Mouse (Mus musculus) erythroid progenitor cell, adult 5-6 weeks (primary cell): Measurements from ENCODE around the gene Tpra1. TPM values are rescaled to one million over a fixed set of nuclear protein-coding genes. Genes with fewer than 3 reads are reported as not detected.
A peak's percentile ranks its signal among the peaks of the same experiment; 100 is the strongest.

ENCODE experiments used
- ATAC-seq: replicated peaks from 2 replicates; pipeline ENCODE4 v1.8.0; 2016; ENCODE audit warnings: moderate number of reproducible peaks, mild to moderate bottlenecking, moderate TSS enrichment, inconsistent platforms; ENCODE audit not compliant: poor library complexity, low FRiP score, severe bottlenecking
- total RNA-seq, 2 experiments: library from RNA; stranded (forward) in 1 of 2; stranded (reverse) in 1 of 2; fragments of 150-400 nt in 1 of 2; fragments of 186-747, 209-891 nt in 1 of 2; gene quantifications; 2 replicates each; pipeline versions ENCODE4 v1.2.3 to v1.2.4; 2015 to 2017; ENCODE audit warnings: low replicate concordance in 2 of 2

The Tpra1 gene
- total RNA-seq, 2 experiments from 2014 or later = 70.8 to 104 TPM

DNA sequence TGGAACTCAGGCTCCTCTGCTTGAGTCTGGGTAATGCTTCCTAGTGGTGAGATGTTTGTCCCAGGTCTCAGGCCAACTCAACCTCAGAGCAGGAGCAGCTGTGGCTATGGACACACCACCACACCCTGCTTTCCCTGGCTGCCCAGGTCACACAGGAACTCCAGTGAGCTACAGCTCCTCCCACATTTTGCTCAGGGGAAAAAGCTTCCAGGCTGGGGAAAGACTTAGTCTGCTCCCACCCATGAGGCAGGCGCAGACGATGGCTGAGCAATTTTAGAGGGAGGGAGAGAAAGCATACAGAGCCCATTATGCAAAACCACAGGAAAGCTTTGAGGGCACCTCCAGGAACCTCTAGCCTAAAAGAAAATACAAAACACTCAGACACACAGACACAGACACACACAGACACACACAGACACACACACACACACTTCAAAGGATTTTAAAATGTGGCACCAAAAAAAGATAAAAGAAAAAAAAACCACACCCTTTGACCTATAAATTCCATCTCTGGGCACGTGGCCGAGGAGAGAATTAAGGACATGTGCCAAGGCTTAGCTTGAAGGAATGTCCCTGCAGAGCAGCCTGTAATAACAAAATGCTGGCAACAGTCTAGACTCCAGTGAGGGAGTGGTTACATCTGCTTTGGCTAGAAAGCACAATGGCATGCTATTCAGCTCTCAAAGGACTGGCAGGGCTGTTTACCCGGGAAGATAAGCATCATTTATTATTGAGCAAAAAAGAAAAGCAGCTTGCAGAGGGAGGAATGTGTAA, 22.6 kb downstream of the Tpra1 start:
- ATAC-seq = no peak

DNA sequence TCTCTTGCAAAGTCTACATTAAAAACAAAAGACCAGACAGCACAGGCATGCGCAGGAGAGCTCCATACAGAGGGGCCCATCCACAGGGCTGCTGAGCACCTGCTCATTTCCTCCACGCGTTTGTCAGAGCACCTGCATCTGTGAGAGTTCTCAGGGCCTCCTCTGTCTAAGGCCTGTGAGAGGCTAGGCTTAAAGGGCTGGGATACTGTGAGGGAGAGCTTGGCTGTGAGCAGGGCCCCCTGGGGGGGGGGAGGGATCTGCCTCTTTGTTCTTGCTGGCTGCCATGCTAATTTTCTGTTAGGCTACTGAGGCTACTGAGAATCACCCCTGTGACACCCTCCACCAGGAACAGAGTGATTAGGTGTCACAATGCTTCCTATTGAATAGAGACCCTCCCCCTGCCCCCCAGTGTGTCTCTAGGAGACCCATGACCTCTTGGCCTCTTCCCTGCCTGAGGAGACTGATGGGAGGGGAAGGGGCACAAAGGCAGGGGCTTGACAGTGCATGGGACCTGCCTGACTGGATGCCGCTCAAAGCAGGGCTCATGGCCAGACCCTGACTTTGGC, 23.7 kb downstream of the Tpra1 start:
- no peak for ATAC-seq

DNA sequence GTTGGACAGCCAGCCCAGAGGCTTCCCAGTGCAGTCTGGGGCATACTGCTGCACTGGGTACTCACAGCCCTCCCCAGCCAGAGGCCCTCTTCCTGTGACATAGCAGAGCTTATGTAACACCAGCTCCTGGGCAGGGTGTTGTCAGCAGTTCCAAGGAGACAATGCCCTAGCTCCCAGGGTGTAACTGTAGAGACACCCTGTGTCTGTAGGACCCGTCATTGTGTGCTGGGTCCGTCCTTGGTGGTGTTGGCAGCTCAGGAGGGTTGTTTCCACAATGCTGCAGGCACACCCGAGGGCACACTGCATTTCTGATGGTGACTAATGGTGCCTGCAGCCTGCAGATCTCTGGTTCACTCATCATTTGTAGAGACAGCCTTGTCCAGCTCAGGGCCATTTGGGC, 24.8 kb downstream of the Tpra1 start:
- no peak for ATAC-seq

DNA sequence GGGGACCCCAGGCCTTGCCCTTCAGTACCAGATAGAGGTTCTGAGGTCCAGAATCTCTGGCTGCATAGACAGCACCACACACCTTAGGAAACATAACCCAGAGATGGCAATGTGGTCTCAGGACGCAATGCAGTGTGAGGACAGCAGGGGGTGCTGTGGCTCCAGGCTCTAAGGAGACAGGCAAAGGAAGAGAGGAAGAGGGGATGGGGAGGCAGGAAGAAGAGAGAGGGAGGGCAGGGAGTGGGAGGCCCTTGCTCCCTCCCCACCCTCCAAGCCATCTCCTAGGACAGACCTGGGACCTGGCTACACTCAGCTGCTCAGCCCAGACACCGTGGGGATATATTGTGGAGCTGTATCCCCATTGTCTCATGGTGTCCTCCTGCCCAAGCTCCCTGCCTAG, 25.5 kb downstream of the Tpra1 start:
- peak; percentile 68 for ATAC-seq

DNA sequence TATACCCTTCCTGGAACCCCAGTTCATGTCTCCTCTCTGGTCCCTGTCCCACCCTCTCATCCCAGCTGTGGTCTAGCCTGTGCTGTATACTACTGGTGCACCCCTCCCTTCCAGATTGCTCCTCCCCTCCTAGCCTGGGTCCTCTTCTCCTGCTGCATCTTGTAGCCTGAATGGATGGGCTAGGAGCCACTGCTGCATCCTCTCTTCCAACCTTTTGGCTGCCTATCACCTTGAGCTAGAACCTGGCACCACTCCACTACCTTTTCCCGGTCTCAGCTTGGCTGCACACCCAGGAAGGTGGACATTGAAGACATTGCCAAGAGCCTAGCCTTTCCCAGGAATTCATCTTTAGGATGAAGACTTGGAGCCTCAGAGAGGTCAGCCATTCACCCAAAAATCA, 26.0 kb downstream of the Tpra1 start:
- ATAC-seq = no peak

DNA sequence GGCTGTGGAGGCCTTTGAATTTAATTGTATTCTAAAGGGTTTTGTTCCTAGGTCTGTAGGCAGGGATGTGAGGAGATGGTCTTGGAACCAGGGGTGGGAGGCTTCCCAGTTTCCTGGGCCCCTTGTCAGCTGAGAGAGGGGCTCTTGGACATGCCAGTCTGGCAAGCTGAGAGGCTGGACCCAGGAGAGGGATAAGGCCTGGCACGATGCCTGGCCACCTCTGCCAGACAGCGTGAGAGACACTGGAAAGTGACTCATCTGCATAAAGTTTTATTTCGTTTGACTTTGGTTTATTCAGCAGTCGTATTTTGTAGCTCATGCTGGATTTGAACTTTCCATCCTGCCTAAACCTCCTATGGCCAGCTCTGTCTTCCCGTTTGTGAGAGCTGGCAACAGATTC, 26.5 kb downstream of the Tpra1 start:
- no peak for ATAC-seq

DNA sequence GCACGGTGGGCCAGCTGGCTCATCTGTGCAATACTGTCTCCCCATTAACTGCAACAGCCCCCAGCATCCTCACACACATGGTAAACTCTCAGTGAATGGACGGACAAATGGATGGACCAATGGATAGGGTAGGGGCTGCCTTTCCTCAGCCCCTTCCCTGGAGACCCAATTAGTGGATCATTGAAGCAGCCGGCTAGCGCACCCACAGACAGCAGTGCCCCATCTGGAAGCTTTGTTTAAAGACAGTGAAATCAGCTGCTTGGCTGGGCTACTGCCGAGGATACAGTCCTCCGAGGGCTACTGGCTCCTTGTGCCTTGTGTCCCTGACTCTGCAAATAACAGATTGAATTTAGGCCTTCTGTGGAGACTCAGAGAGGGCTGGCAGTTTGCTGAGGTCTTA, 27.4 kb downstream of the Tpra1 start:
- ATAC-seq = no peak

DNA sequence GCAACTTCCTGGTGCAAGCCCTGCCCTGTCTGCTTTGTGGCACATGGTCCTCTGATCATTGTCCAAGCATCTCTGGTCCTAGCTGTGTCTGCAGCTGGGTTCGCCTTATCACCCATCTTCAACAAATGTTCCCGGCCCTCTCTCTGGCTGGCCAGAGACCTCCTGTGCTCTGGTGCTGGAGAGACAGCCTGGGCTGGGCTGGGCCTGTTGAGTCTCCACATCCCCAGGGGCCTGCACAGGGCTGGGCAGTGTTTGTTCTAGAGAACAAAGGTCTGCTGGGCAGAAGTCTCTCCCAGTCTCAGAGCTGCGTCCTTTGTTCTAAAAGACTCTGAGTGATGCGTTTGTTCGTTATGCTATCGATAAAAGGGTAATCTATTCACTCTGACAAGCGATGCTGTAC, 28.0 kb downstream of the Tpra1 start:
- ATAC-seq = no peak

DNA sequence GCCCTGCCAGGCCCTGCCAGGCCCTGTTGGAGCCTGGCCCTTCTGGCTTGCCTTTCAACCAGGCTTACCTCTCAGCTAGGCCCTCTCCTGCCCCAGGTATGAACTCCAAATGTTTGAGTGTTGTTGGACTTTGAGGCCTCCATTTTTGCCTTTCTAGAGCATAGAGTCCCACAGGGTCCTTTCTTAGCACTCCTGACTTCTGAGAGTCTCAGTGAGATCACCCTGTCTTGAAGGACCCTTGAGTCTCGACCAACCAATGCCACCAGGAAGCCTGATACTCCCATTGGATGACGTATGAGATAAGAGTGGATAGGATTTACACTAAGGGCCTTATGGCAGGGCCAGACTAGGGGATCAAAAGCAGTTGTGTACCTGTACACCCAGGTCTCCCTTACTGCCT, 29.4 kb downstream of the Tpra1 start:
- ATAC-seq = no peak

DNA sequence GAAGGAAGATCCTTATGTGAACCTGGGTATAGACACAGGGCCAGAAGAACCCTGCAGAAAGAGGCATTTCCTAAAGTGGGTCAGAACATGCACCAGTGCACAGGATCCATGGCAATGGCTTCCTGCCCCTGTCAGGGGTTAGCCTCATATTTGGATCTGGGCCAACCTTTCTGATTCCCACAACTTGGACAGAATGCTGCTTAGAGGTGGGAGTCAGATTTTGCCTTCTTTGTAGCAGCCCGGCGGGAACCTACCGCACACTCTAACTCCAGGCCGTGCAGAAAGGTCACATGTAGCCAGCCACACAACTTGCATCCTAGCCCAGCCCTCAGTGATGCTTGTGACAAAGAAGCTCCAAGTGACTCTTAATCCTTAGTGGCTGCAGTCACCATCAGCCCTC, 32.1 kb downstream of the Tpra1 start:
- ATAC-seq = no peak

DNA sequence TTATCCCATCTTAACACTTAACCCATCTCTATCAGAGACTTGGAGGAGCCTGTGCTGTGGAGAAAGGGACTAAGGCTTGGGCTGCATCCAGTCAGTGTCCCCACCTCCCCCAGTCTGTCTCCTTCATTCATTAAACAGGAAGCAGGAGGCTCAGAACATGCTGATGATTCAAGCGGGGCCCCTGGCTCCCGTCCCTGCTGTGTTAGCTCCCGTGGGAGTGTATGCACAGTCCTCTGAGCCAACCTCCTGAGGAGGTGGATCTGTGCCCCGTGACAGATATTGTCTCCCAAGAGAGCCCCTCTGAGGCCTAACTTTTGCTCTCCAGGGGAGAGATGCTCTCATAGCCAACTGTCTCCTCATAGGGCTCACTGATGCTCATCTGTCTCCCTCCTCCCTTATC, 32.8 kb downstream of the Tpra1 start:
- no peak for ATAC-seq

DNA sequence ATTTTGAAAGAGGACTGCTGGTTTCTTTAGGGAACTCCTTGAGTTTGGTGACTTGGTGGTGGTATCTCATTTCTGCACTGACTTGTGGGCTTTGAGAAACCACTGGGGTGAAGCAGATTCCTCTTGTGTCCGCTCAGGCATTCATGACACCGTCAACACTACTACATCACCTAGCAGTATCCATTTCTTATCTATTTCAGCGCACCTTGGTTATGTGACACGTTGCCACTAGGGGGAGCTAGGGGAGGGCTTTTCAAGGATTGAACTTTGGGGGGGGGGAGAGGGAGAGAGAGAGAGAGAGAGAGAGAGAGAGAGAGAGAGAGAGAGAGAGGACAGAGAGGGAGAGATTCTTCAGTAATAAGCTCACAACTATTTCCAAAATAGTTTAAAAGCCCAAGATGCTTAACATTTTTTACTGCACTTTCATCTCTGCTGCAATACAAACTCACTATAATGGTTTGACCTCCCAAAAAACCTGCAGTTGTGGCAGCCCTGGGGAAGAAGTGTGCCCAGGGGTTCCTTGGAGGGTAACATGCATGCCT, 33.8 kb downstream of the Tpra1 start:
- ATAC-seq = no peak

DNA sequence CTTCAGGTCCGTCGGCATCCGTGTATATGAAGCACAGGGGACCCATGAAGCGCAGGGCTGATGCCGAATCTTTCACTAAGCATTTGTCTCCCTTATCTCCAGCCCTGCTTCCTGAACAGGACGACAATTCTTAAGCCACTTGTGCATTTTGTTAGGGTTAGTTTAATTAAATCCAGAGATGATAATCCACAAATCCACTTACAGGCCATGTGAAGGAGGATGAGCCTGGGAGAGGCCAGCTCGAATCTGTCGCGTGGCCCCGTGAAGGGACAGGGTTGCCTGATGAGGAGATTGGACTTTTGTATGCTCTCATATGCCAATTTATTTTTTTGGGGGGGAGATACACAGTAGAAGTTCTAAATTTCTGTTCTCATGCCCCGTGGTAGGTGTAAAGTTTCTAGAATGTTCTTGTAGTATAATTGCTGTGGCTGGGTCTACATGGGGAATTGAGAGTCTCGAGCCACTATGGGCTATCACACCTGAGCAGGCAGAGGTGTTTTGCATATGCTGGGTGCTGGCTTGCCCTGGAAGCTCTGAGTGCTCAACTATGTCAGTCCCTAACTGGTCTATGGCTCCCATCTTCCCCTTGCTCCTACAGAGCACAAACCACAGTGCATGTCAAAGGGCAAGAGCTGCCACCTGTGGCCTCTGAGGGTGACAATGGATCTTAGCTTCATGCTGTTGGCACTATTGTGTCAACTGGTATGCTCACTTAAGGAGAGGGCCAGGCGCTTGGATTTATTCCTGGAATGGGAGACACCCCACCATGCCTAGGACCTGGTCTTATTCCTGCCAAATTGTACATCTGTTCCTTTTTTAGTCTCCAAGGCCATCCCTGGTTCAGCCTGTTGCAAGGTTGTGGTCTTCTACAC, 34.5 kb downstream of the Tpra1 start:
- no peak for ATAC-seq

DNA sequence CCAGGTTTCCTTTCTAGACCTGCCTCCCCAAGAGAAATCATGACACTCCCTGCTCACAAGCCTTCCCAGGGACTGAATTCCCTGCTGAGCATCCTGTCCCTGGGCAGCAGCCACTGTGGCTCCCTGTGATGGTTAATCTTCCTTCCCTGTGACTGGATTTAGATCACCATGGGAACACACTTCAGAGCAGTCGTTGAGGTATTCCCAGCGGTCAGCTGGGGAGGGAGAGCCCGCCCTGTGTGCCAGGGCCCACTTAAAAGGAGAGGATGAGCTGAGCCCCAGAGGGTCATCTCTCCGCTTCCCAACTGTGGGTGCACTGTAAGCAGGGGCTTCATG, 35.1 kb downstream of the Tpra1 start:
- no peak for ATAC-seq

DNA sequence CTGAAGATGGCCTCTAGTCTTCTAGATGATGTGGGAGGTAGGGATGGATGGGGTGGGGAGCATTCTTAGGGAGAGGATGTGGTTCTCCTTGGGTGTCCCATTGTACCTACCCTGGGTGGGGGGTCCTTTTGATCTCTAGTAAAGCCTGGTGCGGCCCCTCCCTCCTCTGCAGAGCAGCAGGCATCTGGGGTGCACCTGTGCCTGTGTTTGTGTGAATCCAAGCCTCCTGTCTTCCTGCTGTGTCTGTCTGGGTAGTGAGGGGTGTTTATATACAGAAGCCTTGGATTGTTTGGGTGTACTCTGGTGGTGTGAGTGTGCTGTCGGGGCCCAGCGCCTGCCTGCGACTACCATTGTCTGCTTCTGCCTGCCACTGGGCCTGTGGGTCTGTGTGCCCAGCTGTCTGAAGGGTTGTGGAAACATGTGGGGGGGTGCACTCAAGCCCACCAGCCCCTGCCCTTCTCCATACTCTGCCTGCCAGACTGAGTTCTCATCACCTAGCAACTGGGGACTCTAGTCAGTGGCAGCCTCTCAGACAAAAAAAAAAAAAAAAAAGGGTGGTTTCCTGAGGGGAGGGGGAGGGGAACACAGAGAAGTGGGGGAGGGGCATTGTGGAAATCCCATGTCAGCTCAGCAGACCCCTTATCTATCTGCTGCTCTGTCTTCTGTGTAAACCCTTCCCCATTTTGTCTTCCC, 36.1 kb downstream of the Tpra1 start:
- no peak for ATAC-seq

DNA sequence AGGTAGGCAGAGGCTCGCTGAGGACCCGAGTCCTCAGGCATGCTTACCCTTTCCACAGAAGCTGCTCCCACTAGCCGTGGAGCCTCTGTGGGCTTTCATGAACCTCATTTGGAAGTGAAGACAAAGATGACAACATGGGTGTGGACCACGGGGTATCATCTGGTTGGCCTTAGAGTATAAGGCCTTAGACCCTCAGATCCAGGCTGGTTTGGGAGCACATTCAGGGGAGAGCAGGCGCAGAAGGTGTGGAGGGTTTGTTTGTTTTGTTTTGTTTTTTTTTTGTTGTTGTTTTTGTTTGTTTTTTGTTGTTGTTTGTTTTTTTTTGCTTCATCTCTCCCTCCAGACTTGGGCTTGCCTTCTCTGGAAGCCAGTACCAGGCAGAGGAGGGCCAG, 36.6 kb downstream of the Tpra1 start:
- ATAC-seq = no peak

DNA sequence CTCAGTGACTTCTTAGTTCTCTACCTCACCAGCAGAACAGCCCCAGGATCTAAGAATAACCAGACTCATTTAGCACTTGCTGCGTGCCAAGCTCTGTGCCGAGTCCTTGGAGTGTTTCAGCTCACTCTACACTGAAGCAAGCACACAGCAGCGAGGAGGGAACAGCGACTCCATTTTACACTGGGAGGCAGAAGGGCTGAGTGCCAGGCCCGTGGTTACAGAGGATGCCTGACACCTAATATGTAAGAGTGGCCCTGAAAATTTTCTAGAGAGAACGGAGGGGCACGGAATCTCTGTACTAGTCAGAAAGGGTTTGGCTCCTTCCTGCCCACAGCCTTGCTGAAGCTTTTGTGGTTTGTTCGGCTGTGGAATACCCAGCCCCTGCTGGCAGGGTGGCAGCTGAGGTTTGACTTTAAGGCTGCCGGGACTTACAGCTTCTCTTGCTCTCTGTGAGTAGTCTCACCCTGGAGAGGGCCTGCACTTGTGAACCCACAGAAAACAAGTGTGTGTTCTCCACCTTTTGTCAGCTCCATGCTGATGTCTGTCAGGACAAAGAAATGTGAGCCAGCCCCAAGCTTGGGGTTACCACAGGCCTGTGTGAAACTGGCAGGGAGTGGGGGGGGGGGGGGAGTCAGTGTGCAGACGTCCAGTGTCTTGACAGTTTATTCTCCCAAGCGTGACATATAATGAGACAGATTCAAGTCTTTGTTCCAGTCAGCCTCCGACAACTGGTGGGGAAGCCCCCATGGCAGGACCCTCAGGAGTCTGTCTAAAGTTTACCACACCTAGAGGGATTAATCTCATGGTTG, 37.4 kb downstream of the Tpra1 start:
- ATAC-seq = no peak

DNA sequence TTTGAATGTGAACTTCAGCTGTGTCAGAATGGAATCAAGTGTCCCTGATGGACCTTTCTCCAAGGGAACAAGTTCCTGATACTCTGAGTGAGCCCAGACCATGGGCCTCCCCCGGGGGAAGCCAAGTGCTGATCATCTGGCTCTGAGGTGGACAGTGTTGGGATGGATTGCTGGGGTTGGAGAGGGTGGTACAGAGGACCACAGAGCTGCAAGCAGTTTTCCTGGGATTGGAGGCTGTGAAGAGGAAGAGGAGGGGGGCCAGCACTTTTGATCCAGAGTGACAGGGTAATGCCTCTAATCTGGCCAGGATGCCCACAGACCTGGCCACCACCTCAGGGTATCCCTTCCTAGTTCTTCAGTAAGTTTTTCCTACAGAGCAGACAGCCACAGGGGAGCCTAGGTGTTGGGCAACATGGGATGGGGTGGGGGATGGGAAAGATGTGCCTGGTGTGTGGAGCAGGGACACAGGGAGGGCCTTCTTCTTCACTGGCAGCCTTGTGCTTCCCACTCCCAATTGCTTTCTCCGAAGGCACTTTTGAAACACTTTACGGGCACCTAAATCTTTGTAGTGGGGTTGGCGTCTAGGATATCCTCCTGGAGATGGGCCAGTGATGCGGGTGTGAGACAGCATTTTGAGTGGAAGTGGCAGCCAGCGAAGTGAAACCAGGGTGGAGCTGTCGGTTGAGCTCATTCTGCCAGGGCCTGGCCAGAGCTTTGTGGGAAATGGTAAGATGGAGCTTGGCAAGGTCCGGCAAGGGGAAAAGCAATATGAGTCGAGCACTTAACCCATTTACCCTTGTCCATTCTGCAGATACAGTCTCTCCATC, 38.3 kb downstream of the Tpra1 start:
- no peak for ATAC-seq

DNA sequence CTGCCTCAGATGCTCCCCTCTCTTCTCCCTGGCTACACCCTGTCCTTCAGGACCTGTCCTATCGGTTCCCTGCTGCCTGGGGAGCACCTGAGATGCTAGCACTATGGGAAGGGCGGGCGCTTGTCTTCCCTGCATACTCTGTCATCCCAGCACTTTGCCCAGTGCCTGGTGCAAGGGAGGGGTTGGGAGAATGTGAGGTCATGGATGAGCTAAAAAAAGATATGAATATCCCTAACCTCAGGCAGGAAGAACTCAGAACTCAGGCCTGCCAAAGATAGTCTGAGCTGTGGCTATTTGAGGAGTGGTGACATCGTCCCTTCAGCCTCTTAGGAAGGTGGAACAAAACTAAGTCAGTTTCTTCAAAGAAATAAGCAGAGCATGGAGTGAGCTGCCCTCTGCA, 39.6 kb downstream of the Tpra1 start:
- no peak for ATAC-seq
